Mouse (Mus musculus) WW6 (cell line): Measurements from ENCODE around the gene Evx2.

ENCODE experiments used
- DNase-seq: peaks from one replicate; pipeline ENCODE4 v3.0.0-alpha.2; 2013; ENCODE audit warnings: low read depth, low spot score

The Evx2 gene

GRCm38 (mm10) chr2:74620368-74620767 lies 39.0 kb downstream of the Evx2 start:
- DNase-seq, result no peak

DNA sequence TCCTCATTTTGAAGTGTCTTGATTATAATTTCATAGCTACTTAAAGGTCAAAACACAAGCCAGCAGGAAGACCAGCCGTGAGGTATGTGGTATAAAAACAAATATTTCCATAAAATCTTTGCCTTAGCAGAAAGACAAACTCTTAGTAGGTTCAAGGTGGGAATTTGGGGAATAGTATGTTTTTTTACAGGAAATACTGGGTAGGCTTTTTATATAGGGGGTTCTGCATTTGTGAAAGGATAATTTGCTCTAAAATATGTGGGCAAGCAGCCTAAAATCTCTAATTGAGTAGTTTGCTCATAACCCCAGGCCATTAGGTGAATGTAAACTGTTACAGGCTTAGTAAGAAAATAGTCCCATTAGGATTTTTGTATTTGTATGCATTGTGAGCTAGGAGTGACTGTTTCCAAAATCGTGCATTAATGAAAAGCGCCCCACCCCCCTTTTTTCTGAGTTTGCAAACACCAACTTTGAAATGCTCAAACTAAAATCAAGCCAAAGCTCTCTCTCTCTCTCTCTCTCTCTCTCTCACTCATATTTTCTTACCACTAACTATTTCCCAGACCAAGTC lies 39.6 kb downstream of the Evx2 start:
- DNase-seq, result no peak

- no peak for DNase-seq
These were observed 41.7 kb downstream of the Evx2 start for GRCm38 (mm10) chr2:74617706-74618105.

GRCm38 (mm10) chr2:74611406-74611805 lies 48.0 kb downstream of the Evx2 start:
- DNase-seq, result no peak

GRCm38 (mm10) chr2:74609350-74609749 lies 50.0 kb downstream of the Evx2 start:
- no peak for DNase-seq

- no peak for DNase-seq
These were observed 53.1 kb downstream of the Evx2 start for GRCm38 (mm10) chr2:74606087-74606760.

GRCm38 (mm10) chr2:74604011-74604410 lies 55.3 kb downstream of the Evx2 start:
- no peak for DNase-seq
